8 mouse cellular contexts compared by ENCODE assay signal in the genomic region with DNA sequence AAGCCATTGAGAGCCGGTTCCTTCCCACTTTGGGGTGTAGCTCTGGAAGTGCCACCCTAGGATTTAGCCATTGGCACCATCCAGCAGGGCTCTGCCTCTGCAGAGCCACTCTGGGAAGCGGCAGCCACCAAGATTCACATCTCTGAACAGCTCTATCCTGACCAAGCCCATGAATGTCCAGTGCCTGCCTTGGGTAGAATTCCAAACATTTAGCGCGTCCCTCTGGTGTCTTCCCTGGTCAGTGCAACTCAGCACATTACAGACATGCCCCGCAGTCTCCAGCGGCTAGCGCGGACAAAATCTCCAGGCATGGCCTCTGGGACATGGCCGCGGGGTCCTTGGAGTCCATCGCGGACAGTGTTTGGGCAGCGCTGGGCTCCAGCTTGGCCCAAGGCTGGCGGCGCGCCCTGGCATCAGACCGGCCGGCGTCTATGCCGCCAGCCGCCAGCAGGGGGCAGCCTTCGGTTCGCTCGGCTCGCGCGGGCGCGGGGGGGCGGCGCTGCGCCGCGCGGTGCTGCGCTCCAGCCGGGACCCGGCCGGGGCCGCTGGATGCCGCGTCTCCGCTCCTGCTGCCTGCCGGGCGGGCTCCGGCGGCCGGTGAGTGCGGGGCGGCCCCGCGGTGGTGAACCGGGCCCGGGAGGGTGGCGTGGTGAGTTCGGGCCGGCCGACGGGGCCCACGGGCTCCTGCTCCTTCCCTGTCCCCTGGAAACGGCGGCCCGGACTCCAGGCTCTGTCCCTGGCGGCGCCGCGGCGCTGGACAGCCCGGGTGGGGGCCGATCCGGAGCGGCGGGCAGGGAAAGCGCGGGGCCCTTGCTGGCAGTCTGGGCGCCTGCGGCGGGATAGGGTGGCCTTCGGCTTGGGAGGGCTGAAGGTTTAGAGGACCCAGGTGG. TPM values are rescaled to one million over a fixed set of nuclear protein-coding genes. Genes with fewer than 3 reads are reported as not detected.
DNase-seq lines count a peak whose midpoint lies in the region; ATAC-seq and TF ChIP-seq lines count a peak whose summit lies in the region.

A gene (plus strand): TSS at position 464 of the 890 bp plus-strand sequence.

- peak within 1 kb of the TSS; percentile 80 to 98 for H3K4me3 ChIP-seq in MEL (ENCODE audit: control insufficient read depth in 1 of 2, insufficient read depth in 1 of 2, low read depth in 2 of 2, low read length in 2 of 2)
- peak within 1 kb of the TSS; percentile 92 for H3K4me3 ChIP-seq in lung, embryonic 16.5 days (ENCODE audit: low read length)
- peak within 1 kb of the TSS; percentile 93 for H3K4me3 ChIP-seq in olfactory bulb, adult 2 months (ENCODE audit: insufficient read depth, low read depth, low read length)

- TF ChIP-seq RAD21 in MEL (IDR thresholded peaks at IDR 0.05; ENCODE audit: low read depth, low read length), result peak; percentile 54

- H3K36me3 ChIP-seq in MEL (ENCODE audit: control insufficient read depth in 1 of 2, insufficient read depth in 2 of 2, low read length in 2 of 2), result no peaks in the 10 kb centered on the region
- no peaks in the 10 kb centered on the region for H3K36me3 ChIP-seq in lung, embryonic 16.5 days (ENCODE audit: control insufficient read depth, insufficient read depth, low read length)

- peaks cover 0 to 12% of the 10 kb centered on the region in 2 experiments; a peak in 2 of 4 replicates for H3K4me1 ChIP-seq in MEL (ENCODE audit: control insufficient read depth in 1 of 2, insufficient read depth in 2 of 2, low read length in 2 of 2)
- H3K4me1 ChIP-seq in lung, embryonic 16.5 days (replicated peaks; ENCODE audit: control insufficient read depth, insufficient read depth, low read length), result peaks cover 38% of the 10 kb centered on the region
- peaks cover 32% of the 10 kb centered on the region for H3K4me1 ChIP-seq in olfactory bulb, adult 2 months (ENCODE audit: control insufficient read depth, insufficient read depth, low read length)

- peak; percentile 49 to 90; a peak in 3 of 4 replicates for TF ChIP-seq POLR2A in MEL (IDR thresholded peaks at IDR 0.05; ENCODE audit: control insufficient read depth in 1 of 2, insufficient read depth in 1 of 2, low read depth in 1 of 2, low read length in 2 of 2, poor library complexity in 1 of 2)
- TF ChIP-seq POLR2A in olfactory bulb, adult 2 months (IDR thresholded peaks at IDR 0.05; ENCODE audit: insufficient read depth, low read depth, low read length), result peak; percentile 50

- TF ChIP-seq EP300 in MEL (IDR thresholded peaks at IDR 0.05; ENCODE audit: low read depth in 1 of 2, low read length in 2 of 2), result no peak; a peak in 1 of 4 replicates

- H3K9me3 ChIP-seq in MEL (replicated peaks; ENCODE audit: insufficient read depth, low read length), result no peaks in the 10 kb centered on the region
- no peaks in the 10 kb centered on the region for H3K9me3 ChIP-seq in lung, embryonic 16.5 days (ENCODE audit: control insufficient read depth, low read length)

- peaks cover 5% of the 10 kb centered on the region for H3K79me2 ChIP-seq in MEL (ENCODE audit: control insufficient read depth, insufficient read depth, low read length, poor library complexity)

- peak within 1 kb of the TSS; percentile 89 for H3K9ac ChIP-seq in MEL (ENCODE audit: control insufficient read depth, low read depth, low read length, poor library complexity, severe bottlenecking)
- H3K9ac ChIP-seq in lung, embryonic 16.5 days (ENCODE audit: low read length), result peak within 1 kb of the TSS; percentile 96

- no peak within 1 kb of the TSS for H3K27ac ChIP-seq in MEL (ENCODE audit: control insufficient read depth, low read depth, low read length)
- H3K27ac ChIP-seq in lung, embryonic 16.5 days (ENCODE audit: low read length), result peak within 1 kb of the TSS; percentile 94
- peak within 1 kb of the TSS; percentile 66 for H3K27ac ChIP-seq in olfactory bulb, adult 2 months (ENCODE audit: insufficient read depth, low read depth, low read length)

- peak; percentile 56 to 98 (median 92) for TF ChIP-seq CTCF in MEL (IDR thresholded peaks at IDR 0.05 in 2 of 3, conservative IDR thresholded peaks at IDR 0.05 in 1 of 3; ENCODE audit: control insufficient read depth in 1 of 3, insufficient read depth in 1 of 3, low read depth in 2 of 3, low read length in 3 of 3, poor library complexity in 1 of 3, severe bottlenecking in 1 of 3)
- TF ChIP-seq CTCF in olfactory bulb, adult 2 months (IDR thresholded peaks at IDR 0.05; ENCODE audit: insufficient read depth, low read depth, low read length), result peak; percentile 86; the same call in 1 of the 2 replicates

- peak; percentile 79 for DNase-seq in MEL (ENCODE audit: low read depth, low spot score)
- peak; percentile 83 for DNase-seq in cerebellum, adult 9-11 months
- DNase-seq in frontal cortex, adult 2 months (ENCODE audit: extremely low spot score in 1 of 2, low spot score in 1 of 2), result peak in 1 of 2 experiments; percentile 82
- DNase-seq in layer of hippocampus, adult 9-11 months, result peak; percentile 70
- DNase-seq in thymus, adult 18-20 months, result peak; percentile 44 to 56

- H3K4me2 ChIP-seq in lung, embryonic 16.5 days (ENCODE audit: low read depth, low read length), result peak within 1 kb of the TSS; percentile 67

- WGBS in lung, embryonic 16.5 days, result 2% methylated on average over 55 of the region's 79 CpGs
- 2% methylated on average over 79 of the region's 79 CpGs for WGBS in olfactory bulb, adult 2 months

- peak; percentile 20 to 38; a peak in 1 of 4 replicates for ATAC-seq in hematopoietic stem cell, adult 5-6 weeks (replicated peaks in 1 of 2; ENCODE audit: insufficient read depth in 1 of 2, low FRiP score in 2 of 2, low TSS enrichment in 1 of 2, low read depth in 1 of 2, poor library complexity in 2 of 2, severe bottlenecking in 2 of 2)
- ATAC-seq in lung, embryonic 16.5 days (ENCODE audit: low read depth), result peak; percentile 80

- H3K27me3 ChIP-seq in MEL (ENCODE audit: control insufficient read depth in 1 of 2, insufficient read depth in 2 of 2, low read length in 2 of 2), result peaks cover 0 to 7% of the 10 kb centered on the region in 2 experiments; a peak in 2 of 4 replicates
- no peaks in the 10 kb centered on the region for H3K27me3 ChIP-seq in lung, embryonic 16.5 days (ENCODE audit: control insufficient read depth, insufficient read depth, low read depth, low read length)

TF ChIP-seq in MEL, 35 proteins besides CTCF, POLR2A, EP300 and RAD21 (continues in another document):
- TF ChIP-seq GATA1 (IDR thresholded peaks at IDR 0.05; ENCODE audit: low read depth, low read length) (no peak), ZMIZ1 (IDR thresholded peaks at IDR 0.05; ENCODE audit: low read depth, low read length) (peak; percentile 45; the same call in 1 of the 2 replicates), TBP (IDR thresholded peaks at IDR 0.05; ENCODE audit: low read depth, low read length) (no peak), MAFK (IDR thresholded peaks at IDR 0.05; ENCODE audit: borderline replicate concordance, low read depth, low read length) (no peak), NRF1 (IDR thresholded peaks at IDR 0.05; ENCODE audit: insufficient read depth, low read depth, low read length, poor library complexity, severe bottlenecking) (peak; percentile 60; the same call in 1 of the 2 replicates), MYC (IDR thresholded peaks at IDR 0.05; ENCODE audit: low read depth, low read length) (no peak), GABPA (IDR thresholded peaks at IDR 0.05; ENCODE audit: low read depth, low read length) (no peak), POLR2AphosphoS2 (IDR thresholded peaks at IDR 0.05; ENCODE audit: low read length) (no peak), ZC3H11A (IDR thresholded peaks at IDR 0.05; ENCODE audit: low read depth, low read length) (peak; percentile 44), MAZ (IDR thresholded peaks at IDR 0.05; ENCODE audit: low read depth, low read length) (peak; percentile 94), MAX (IDR thresholded peaks at IDR 0.05; ENCODE audit: low read length) (peak; percentile 59), USF2 (IDR thresholded peaks at IDR 0.05; ENCODE audit: borderline replicate concordance in 1 of 2, insufficient read depth in 1 of 2, low read depth in 1 of 2, low read length in 2 of 2) (no peak), HCFC1 (IDR thresholded peaks at IDR 0.05; ENCODE audit: low read depth, low read length) (peak; percentile 47; the same call in 1 of the 2 replicates), TCF12 (IDR thresholded peaks at IDR 0.05; ENCODE audit: low read depth, low read length) (0 out of 2 replicates have a peak, but pooled peaks have one; percentile 18), TAL1 (IDR thresholded peaks at IDR 0.05; ENCODE audit: low read length) (no peak), MXI1 (IDR thresholded peaks at IDR 0.05; ENCODE audit: low read depth, low read length) (peak; percentile 61), RCOR1 (IDR thresholded peaks at IDR 0.05; ENCODE audit: low read depth, low read length) (0 out of 2 replicates have a peak, but pooled peaks have one; percentile 22), BHLHE40 (IDR thresholded peaks at IDR 0.05; ENCODE audit: borderline replicate concordance, low read depth, low read length) (no peak), SMC3 (IDR thresholded peaks at IDR 0.05; ENCODE audit: low read depth, low read length) (peak; percentile 88), NELFE (IDR thresholded peaks at IDR 0.05; ENCODE audit: low read depth, low read length) (peak; percentile 64), KAT2A (conservative IDR thresholded peaks at IDR 0.05; ENCODE audit: low read depth, low read length) (no peak), CHD2 (IDR thresholded peaks at IDR 0.05; ENCODE audit: low read length) (no peak), JUND (IDR thresholded peaks at IDR 0.05; ENCODE audit: low read depth, low read length) (no peak), ELF1 (IDR thresholded peaks at IDR 0.05; ENCODE audit: low read depth, low read length) (peak; percentile 44; the same call in 1 of the 2 replicates), MYB (IDR thresholded peaks at IDR 0.05; ENCODE audit: low read depth, low read length) (no peak), SIN3A (IDR thresholded peaks at IDR 0.05; ENCODE audit: low read length) (no peak; the same call in 1 of the 2 replicates), UBTF (IDR thresholded peaks at IDR 0.05; ENCODE audit: borderline replicate concordance, insufficient read depth, low read depth, low read length) (0 out of 2 replicates have a peak, but pooled peaks have one; percentile 86)

RNA-seq across cellular contexts. Expression of the gene that starts here (rescaled TPM):
- total RNA-seq in MEL (2012; rRNA removed), result 10.8 and 13.1 TPM in 2 replicates
- polyA plus RNA-seq in MEL (2012; ENCODE audit: insufficient read depth in 1 of 2, insufficient read length in 2 of 2, low read depth in 1 of 2, low replicate concordance in 2 of 2, missing spikeins in 1 of 2), result 10 to 100 TPM in 1 of 2 experiments, not detected in 1; 18.0 TPM
- polyA plus RNA-seq in frontal cortex, adult 2 months (2012; rRNA removed), result 67.7 and 73.8 TPM in 2 replicates
- total RNA-seq in hematopoietic stem cell, adult 5-6 weeks (2017), result 97.7 and 133 TPM in 2 replicates
- polyA plus RNA-seq in lung, embryonic 16.5 days (2015; fragmentation: Nextera tagmentation; extraction: Ambion mirVana), result 39.0 and 42.1 TPM in 2 replicates
- 284 TPM in 1 of 2 replicates, not detected in the other for polyA plus RNA-seq in olfactory bulb, adult 2 months (2012; ENCODE audit: insufficient read depth, insufficient read length, low replicate concordance, missing spikeins)
